Mouse (Mus musculus): ENCODE results near the gene Ptprg. TPM values are rescaled to one million over a fixed set of nuclear protein-coding genes. Genes with fewer than 3 reads are reported as not detected.
A peak's percentile ranks its signal among the peaks of the same experiment; 100 is the strongest.

The Ptprg gene
- polyA plus RNA-seq (2015; fragmentation: Nextera tagmentation; extraction: Ambion mirVana), result 30.9 and 33.5 TPM in 2 replicates

- no peaks in the 10 kb centered on the region for H3K9me3 ChIP-seq (ENCODE audit: control insufficient read depth, low read length)
- H3K9ac ChIP-seq (replicated peaks; ENCODE audit: low read depth, low read length), result peak within 1 kb of the TSS; percentile 75
- peaks cover 18% of the 10 kb centered on the region for H3K4me1 ChIP-seq (replicated peaks; ENCODE audit: control insufficient read depth, insufficient read depth, low read length)
- peak within 1 kb of the TSS; percentile 94 for H3K27ac ChIP-seq (ENCODE audit: low read length)
- H3K36me3 ChIP-seq (ENCODE audit: control insufficient read depth, insufficient read depth), result no peaks in the 10 kb centered on the region
- WGBS, result under 1% methylated on average over 40 of the region's 40 CpGs
- peak; percentile 84 for ATAC-seq
- 0 out of 2 replicates have a peak, but pooled peaks cover 5% of the 10 kb centered on the region for H3K27me3 ChIP-seq (replicated peaks; ENCODE audit: control insufficient read depth, insufficient read depth, low read length)
- peak within 1 kb of the TSS; percentile 85 for H3K4me2 ChIP-seq (ENCODE audit: low read length)
- H3K4me3 ChIP-seq (replicated peaks; ENCODE audit: low read length), result peak within 1 kb of the TSS; percentile 77
Measured at GRCm38 (mm10) chr14:11553273-11553665, at the start of gene Ptprg. TSS of gene Ptprg (plus strand) at chr14:11553532.

GRCm38 (mm10) chr14:11503803-11504365 lies 49.4 kb upstream of the Ptprg start:
- WGBS, result 44% methylated on average over 7 of the region's 7 CpGs
- no peaks in the 10 kb centered on the region for H3K9me3 ChIP-seq (ENCODE audit: control insufficient read depth, low read length)
- no peak overlapping the region for H3K4me2 ChIP-seq (ENCODE audit: low read length)
- no peaks in the 10 kb centered on the region for H3K27me3 ChIP-seq (replicated peaks; ENCODE audit: control insufficient read depth, insufficient read depth, low read length)
- ATAC-seq, result no peak; the same call in 1 of the 2 replicates
- H3K4me3 ChIP-seq (replicated peaks; ENCODE audit: low read length), result no peak overlapping the region
- H3K9ac ChIP-seq (replicated peaks; ENCODE audit: low read depth, low read length), result no peak overlapping the region
- no peaks in the 10 kb centered on the region for H3K36me3 ChIP-seq (ENCODE audit: control insufficient read depth, insufficient read depth)
- no peak overlapping the region for H3K27ac ChIP-seq (ENCODE audit: low read length)
- H3K4me1 ChIP-seq (replicated peaks; ENCODE audit: control insufficient read depth, insufficient read depth, low read length), result peaks cover 22% of the 10 kb centered on the region

- WGBS, result 53% methylated on average over 1 of the region's 1 CpGs
- Histone ChIP-seq H3K27me3 (replicated peaks; ENCODE audit: control insufficient read depth, insufficient read depth, low read length) (no peaks in the 10 kb centered on the region), H3K27ac (ENCODE audit: low read length) (no peak overlapping the region), H3K9ac (replicated peaks; ENCODE audit: low read depth, low read length) (no peak overlapping the region), H3K4me1 (replicated peaks; ENCODE audit: control insufficient read depth, insufficient read depth, low read length) (no peaks in the 10 kb centered on the region), H3K9me3 (ENCODE audit: control insufficient read depth, low read length) (no peaks in the 10 kb centered on the region), H3K4me3 (replicated peaks; ENCODE audit: low read length) (no peak overlapping the region), H3K4me2 (ENCODE audit: low read length) (no peak overlapping the region), H3K36me3 (ENCODE audit: control insufficient read depth, insufficient read depth) (no peaks in the 10 kb centered on the region)
- ATAC-seq, result no peak
Measured at GRCm38 (mm10) chr14:11510173-11510572, 43.2 kb upstream of the Ptprg start.

GRCm38 (mm10) chr14:11519171-11519570 lies 34.2 kb upstream of the Ptprg start:
- no peak overlapping the region for H3K4me2 ChIP-seq (ENCODE audit: low read length)
- no peaks in the 10 kb centered on the region for H3K27me3 ChIP-seq (replicated peaks; ENCODE audit: control insufficient read depth, insufficient read depth, low read length)
- no peak for ATAC-seq
- 95% methylated on average over 2 of the region's 2 CpGs for WGBS
- no peaks in the 10 kb centered on the region for H3K9me3 ChIP-seq (ENCODE audit: control insufficient read depth, low read length)
- H3K4me1 ChIP-seq (replicated peaks; ENCODE audit: control insufficient read depth, insufficient read depth, low read length), result no peaks in the 10 kb centered on the region
- no peak overlapping the region for H3K27ac ChIP-seq (ENCODE audit: low read length)
- H3K36me3 ChIP-seq (ENCODE audit: control insufficient read depth, insufficient read depth), result no peaks in the 10 kb centered on the region
- no peak overlapping the region for H3K4me3 ChIP-seq (replicated peaks; ENCODE audit: low read length)
- no peak overlapping the region for H3K9ac ChIP-seq (replicated peaks; ENCODE audit: low read depth, low read length)

- H3K4me3 ChIP-seq (replicated peaks; ENCODE audit: low read length), result no peak overlapping the region
Measured at GRCm38 (mm10) chr14:11523052-11523451, 30.3 kb upstream of the Ptprg start.

GRCm38 (mm10) chr14:11529591-11529990 lies 23.7 kb upstream of the Ptprg start:
- WGBS, result 99% methylated on average over 4 of the region's 4 CpGs
- no peak overlapping the region for H3K4me3 ChIP-seq (replicated peaks; ENCODE audit: low read length)
- H3K9ac ChIP-seq (replicated peaks; ENCODE audit: low read depth, low read length), result no peak overlapping the region
- H3K9me3 ChIP-seq (ENCODE audit: control insufficient read depth, low read length), result no peaks in the 10 kb centered on the region
- H3K27ac ChIP-seq (ENCODE audit: low read length), result no peak overlapping the region
- peaks cover 5% of the 10 kb centered on the region; the same call in 1 of the 2 replicates for H3K4me1 ChIP-seq (replicated peaks; ENCODE audit: control insufficient read depth, insufficient read depth, low read length)
- H3K36me3 ChIP-seq (ENCODE audit: control insufficient read depth, insufficient read depth), result no peaks in the 10 kb centered on the region
- no peaks in the 10 kb centered on the region for H3K27me3 ChIP-seq (replicated peaks; ENCODE audit: control insufficient read depth, insufficient read depth, low read length)
- H3K4me2 ChIP-seq (ENCODE audit: low read length), result no peak overlapping the region
- no peak for ATAC-seq

More at GRCm38 (mm10) chr14:11523052-11523451, 30.3 kb upstream of the Ptprg start:
- no peak for ATAC-seq
- Histone ChIP-seq H3K27ac (ENCODE audit: low read length) (no peak overlapping the region), H3K9me3 (ENCODE audit: control insufficient read depth, low read length) (no peaks in the 10 kb centered on the region), H3K27me3 (replicated peaks; ENCODE audit: control insufficient read depth, insufficient read depth, low read length) (no peaks in the 10 kb centered on the region), H3K4me1 (replicated peaks; ENCODE audit: control insufficient read depth, insufficient read depth, low read length) (no peaks in the 10 kb centered on the region), H3K36me3 (ENCODE audit: control insufficient read depth, insufficient read depth) (no peaks in the 10 kb centered on the region), H3K9ac (replicated peaks; ENCODE audit: low read depth, low read length) (no peak overlapping the region), H3K4me2 (ENCODE audit: low read length) (no peak overlapping the region)
- 91% methylated on average over 3 of the region's 3 CpGs for WGBS

GRCm38 (mm10) chr14:11534456-11534855 lies 18.9 kb upstream of the Ptprg start:
- Histone ChIP-seq H3K9me3 (ENCODE audit: control insufficient read depth, low read length) (no peaks in the 10 kb centered on the region), H3K36me3 (ENCODE audit: control insufficient read depth, insufficient read depth) (no peaks in the 10 kb centered on the region), H3K4me2 (ENCODE audit: low read length) (no peak overlapping the region), H3K27me3 (replicated peaks; ENCODE audit: control insufficient read depth, insufficient read depth, low read length) (no peaks in the 10 kb centered on the region), H3K4me3 (replicated peaks; ENCODE audit: low read length) (no peak overlapping the region), H3K4me1 (replicated peaks; ENCODE audit: control insufficient read depth, insufficient read depth, low read length) (peaks cover 5% of the 10 kb centered on the region; the same call in 1 of the 2 replicates), H3K9ac (replicated peaks; ENCODE audit: low read depth, low read length) (no peak overlapping the region), H3K27ac (ENCODE audit: low read length) (no peak overlapping the region)
- WGBS, result 0% methylated on average over 1 of the region's 1 CpGs
- peak; percentile 71 for ATAC-seq

GRCm38 (mm10) chr14:11536121-11536520 lies 17.2 kb upstream of the Ptprg start:
- H3K9ac ChIP-seq (replicated peaks; ENCODE audit: low read depth, low read length), result no peak overlapping the region
- no peaks in the 10 kb centered on the region for H3K27me3 ChIP-seq (replicated peaks; ENCODE audit: control insufficient read depth, insufficient read depth, low read length)
- no peak overlapping the region for H3K4me3 ChIP-seq (replicated peaks; ENCODE audit: low read length)
- no peak overlapping the region for H3K4me2 ChIP-seq (ENCODE audit: low read length)
- no peaks in the 10 kb centered on the region for H3K9me3 ChIP-seq (ENCODE audit: control insufficient read depth, low read length)
- H3K27ac ChIP-seq (ENCODE audit: low read length), result no peak overlapping the region
- no peak for ATAC-seq
- H3K36me3 ChIP-seq (ENCODE audit: control insufficient read depth, insufficient read depth), result no peaks in the 10 kb centered on the region
- H3K4me1 ChIP-seq (replicated peaks; ENCODE audit: control insufficient read depth, insufficient read depth, low read length), result peaks cover 5% of the 10 kb centered on the region; the same call in 1 of the 2 replicates
- WGBS, result 83% methylated on average over 5 of the region's 5 CpGs

- Histone ChIP-seq H3K4me2 (ENCODE audit: low read length) (peak overlapping the region; percentile 85), H3K27ac (ENCODE audit: low read length) (no peak overlapping the region), H3K27me3 (replicated peaks; ENCODE audit: control insufficient read depth, insufficient read depth, low read length) (0 out of 2 replicates have a peak, but pooled peaks cover 5% of the 10 kb centered on the region), H3K36me3 (ENCODE audit: control insufficient read depth, insufficient read depth) (no peaks in the 10 kb centered on the region), H3K4me1 (replicated peaks; ENCODE audit: control insufficient read depth, insufficient read depth, low read length) (peaks cover 16% of the 10 kb centered on the region), H3K9ac (replicated peaks; ENCODE audit: low read depth, low read length) (no peak overlapping the region), H3K9me3 (ENCODE audit: control insufficient read depth, low read length) (no peaks in the 10 kb centered on the region), H3K4me3 (replicated peaks; ENCODE audit: low read length) (peak overlapping the region; percentile 77)
- ATAC-seq, result no peak
- WGBS, result 36% methylated on average over 11 of the region's 11 CpGs
Measured at GRCm38 (mm10) chr14:11551892-11552291, 1.4 kb upstream of the Ptprg start.
